Mouse (Mus musculus) megakaryocyte-erythroid progenitor cell, adult 5-6 weeks (primary cell): ENCODE data around the gene 1810055G02Rik. TPM values are rescaled to one million over a fixed set of nuclear protein-coding genes. Genes with fewer than 3 reads are reported as not detected.

ENCODE experiments used
- ATAC-seq: replicated peaks from 2 replicates; pipeline ENCODE4 v1.8.0; 2016; ENCODE audit warnings: mild to moderate bottlenecking, inconsistent platforms; ENCODE audit not compliant: severe bottlenecking, poor library complexity, low FRiP score, low TSS enrichment
- total RNA-seq, 2 experiments: library from RNA; stranded (forward) in 1 of 2; stranded (reverse) in 1 of 2; fragments of 200-1000, 215-1000 nt in 1 of 2; fragments of >200 nt in 1 of 2; fragmentation: Nextera tagmentation in 1 of 2; gene quantifications; 2 replicates each; pipeline ENCODE4 v1.2.3; 2014 to 2017

The 1810055G02Rik gene
- total RNA-seq, 2 experiments from 2014 or later: 3.2 to 24.9 TPM

DNA sequence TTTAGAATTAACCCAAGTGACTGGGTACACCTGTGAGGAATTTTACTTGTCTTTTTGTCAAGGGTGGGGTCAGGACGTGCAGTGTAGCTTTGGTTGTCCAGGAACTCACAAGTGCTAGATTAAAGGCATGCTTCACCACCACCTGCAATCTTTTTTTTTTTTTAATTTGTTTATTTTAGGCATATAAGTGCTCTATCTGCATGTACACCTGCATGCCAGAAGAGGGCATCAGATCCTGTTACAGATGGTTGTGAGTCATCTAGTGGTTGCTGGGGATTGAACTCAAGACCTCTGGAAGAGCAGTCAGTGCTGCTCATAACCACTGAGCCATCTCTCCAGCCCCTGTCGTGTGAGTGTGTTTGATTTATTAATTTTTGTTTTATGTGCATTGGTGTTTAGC is 20.8 kb downstream of the 1810055G02Rik start:
- no peak for ATAC-seq

DNA sequence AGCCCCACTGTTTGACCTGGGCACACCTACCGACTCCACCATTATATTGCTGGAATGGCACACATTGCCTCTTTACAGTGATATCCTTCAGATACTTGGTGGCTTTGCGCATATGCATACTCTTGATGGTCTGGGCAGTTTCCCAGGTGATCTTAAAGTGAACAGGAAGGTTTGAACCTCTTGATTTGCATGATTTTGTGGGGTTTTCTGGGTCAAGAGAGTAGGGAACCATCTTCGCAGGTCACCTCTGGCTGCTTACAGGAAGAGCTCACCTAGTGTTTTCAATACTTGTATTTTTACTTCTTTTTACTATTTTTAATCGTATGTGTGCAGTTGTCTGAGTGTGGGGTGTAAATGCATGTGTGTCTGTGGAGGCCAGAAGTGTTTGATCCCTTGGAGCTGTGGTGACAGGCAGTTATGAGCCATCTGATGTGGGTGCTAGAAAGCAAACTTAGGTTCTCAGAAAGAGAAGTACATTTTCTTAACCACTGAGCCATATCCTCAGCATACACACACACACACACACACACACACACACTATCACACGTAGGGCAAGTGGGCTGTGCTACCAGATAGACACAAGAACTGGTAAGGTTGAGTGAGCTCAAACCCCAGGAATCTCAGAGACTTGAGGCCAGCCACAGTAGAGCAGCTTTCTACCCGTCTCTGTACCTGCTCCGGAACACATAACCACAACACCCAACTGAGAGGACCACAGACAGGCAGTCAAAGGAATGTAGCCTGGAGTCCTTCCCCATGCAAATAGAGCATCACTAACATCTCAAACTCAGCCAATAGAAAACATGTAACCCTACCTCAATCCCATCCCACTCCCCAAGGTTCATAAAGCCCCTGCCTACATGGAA is 22.9 kb downstream of the 1810055G02Rik start:
- no peak for ATAC-seq

DNA sequence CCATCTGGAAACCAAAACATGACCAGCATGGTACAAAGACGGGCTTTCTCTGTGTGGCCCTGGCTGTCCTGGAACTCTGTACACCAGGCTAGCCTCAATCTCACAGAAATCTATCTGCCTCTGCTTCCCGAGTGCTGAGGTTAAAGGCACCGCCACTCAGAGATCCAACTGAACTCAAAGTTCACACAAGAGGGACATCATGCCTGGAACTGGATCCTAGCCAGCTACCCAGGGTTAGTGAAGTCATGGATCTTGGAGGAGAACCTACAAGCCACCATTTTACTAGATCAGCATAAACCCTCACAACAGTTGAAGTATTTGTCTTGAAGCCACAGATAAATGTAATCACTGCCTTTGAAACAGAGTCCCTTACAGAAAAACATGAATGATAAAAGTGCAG is 27.9 kb downstream of the 1810055G02Rik start:
- no peak for ATAC-seq

DNA sequence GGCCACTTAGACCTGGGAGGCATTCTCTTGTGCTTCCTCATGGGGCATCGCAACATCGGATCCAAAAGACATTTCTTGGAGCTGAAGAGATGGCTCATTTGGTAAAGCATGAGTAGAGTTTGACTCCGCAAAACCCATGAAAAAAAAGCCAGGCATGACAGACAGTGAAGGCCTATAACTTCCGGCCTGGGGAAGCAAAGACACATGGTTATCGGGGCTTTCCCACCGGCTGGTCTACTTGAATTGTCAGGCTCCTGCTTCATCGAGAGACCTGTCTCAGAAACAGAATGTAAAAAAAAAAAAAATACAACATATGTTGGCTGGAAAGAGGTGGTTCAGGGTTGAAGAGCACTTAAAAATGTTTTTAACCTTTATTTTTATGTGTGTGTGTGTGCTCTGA is 31.6 kb downstream of the 1810055G02Rik start:
- ATAC-seq: no peak

DNA sequence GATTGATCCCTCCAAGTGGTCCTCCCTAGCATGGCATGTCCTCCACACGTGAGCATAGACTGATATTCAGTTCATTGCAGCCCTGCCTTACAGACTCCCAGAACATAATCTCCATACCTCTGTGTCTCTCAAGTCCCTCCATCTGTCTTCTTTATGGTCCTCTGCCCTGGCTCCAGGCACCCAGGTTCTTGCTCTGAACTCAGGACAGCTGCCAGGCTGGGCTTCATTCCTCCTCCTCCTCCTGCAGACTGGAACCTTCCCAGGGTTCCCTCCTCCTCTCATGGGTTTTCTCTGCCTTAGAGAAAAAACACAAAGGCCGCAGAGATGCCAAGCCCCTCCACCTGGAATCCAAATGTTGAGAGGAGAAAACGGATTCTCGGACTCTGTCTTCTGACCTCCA is 34.6 kb downstream of the 1810055G02Rik start:
- no peak for ATAC-seq

DNA sequence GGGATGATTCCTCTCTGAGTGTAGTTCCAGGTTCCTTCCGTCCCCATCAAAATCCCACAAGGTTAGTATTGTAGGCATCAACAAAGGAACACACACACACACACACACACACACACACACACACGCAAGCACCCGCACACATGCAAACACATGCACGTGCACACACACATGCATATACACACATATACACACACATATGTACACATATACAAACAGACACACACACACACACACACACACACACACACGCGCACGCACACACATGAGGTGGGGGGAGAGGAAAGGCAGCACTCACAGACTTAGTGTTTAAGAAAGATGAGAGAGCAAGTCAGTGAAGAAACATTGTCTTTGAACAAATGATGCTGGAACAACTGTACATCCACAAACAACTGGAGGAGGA is 35.3 kb downstream of the 1810055G02Rik start:
- no peak for ATAC-seq

DNA sequence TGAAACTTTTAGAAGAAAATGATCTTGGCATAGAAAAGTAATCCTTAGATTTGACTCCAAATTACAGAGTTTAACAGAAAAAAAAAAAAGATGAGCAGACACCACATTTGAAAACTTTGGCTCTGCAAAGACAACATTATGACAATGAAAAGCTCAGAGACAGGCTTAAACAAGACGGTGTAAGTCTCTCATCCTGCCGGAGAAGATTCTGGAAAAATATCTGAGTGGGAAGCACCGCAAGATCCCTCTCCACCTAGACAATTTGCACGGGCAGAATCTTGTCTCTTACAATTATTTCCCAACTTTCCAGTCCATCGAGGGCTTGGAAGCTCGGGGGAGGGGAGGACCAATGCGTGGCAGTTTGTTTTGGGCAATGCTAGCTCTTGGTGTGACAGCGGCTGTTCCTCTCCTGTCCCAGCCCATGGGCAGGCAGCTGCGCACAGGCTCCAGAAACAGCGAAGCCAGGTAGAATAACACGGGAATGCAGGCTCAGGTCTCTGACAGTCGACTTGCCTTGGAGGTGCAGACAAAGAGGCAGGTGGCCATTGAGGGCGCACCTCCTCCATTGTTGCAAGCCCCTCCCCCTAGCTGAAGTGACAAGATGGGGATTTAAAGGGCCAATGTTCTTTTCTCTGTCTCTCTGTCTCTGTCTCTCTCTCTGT is 35.9 kb downstream of the 1810055G02Rik start:
- peak; percentile 75 for ATAC-seq

DNA sequence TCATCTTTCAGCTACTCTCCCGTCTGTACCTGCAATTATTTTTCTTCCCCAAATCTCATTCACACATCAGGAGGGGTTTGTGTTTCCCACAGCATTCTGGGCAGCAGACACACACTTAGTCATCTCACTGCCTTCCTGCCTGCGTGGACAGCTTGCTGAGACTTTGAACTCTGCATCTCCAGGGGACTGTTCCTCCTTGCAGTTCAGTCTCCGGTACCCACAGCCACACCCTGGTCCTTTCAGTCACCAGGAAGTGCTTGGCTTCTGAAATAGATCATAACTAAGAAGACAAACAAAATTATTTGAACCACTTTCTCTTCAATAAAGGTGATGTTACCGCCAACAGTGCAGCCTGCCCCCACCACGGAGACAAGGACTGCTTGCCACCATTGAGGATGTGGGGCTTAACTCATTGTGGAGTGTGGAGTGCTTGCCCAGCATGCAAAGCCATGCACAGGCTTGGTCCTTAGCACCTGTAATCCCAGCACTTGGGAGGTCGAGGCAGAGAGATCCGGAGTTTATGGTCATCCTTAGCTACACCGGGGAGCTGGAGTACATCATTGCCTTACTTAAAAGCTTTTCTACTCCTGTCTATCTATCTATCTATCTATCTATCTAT is 44.6 kb downstream of the 1810055G02Rik start:
- no peak for ATAC-seq

DNA sequence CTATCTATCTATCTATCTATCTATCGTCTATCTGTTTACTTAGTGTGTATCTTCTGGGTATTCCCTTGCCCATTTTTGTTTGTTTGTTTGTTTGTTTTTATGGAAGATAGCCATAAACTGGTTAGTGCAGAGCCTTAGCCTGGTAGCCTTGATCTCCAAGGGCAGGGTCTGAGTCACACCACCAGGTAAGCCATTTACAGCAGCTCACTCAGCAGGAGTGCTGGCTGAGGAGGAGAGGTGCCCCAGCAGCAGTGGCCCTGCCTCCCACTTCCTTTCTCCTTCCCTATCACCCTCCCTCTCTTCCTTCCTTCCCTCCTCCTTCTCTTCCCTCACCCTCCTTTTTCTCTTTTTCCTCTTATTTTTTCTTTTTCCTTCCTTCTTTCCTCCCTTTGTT is 45.1 kb downstream of the 1810055G02Rik start:
- ATAC-seq: no peak

DNA sequence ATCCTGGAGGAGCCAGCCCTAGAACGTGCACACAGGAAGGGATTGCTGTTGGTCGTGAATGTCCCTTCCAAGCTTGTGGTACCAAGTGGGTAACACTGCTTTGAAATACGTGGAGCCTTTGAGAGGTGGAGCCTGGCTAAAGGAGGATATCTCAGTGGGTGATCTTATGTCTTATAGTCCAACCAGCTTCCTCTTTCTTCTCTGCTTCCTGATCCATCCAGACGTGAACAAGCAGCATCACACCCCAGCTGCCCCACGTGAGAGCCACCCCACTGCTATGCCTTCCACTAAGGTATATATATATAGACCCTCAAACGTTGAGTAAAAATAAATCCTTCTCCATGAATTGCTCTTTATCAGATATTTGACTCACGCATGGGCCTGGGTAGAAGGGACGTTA is 45.6 kb downstream of the 1810055G02Rik start:
- ATAC-seq: no peak

DNA sequence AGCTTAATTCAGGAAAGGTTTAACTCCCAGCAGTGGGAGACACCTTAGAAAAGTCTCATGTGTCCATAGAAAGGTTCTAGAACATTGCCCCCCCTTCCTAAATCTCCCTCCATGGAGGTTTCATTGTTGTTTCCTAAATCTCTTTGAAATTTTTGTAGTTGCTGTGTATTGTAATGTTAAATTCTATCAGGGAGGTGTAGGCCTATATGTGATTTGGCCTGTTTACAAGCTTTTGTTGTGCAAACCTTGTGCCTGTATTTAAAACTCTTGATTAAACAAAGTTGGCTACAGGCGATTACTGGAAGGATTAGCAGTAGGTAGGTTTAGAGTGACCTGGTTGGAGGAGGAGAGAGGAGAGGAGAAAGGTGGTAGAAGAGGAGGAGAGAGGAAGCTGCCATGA is 49.8 kb downstream of the 1810055G02Rik start:
- ATAC-seq: no peak

DNA sequence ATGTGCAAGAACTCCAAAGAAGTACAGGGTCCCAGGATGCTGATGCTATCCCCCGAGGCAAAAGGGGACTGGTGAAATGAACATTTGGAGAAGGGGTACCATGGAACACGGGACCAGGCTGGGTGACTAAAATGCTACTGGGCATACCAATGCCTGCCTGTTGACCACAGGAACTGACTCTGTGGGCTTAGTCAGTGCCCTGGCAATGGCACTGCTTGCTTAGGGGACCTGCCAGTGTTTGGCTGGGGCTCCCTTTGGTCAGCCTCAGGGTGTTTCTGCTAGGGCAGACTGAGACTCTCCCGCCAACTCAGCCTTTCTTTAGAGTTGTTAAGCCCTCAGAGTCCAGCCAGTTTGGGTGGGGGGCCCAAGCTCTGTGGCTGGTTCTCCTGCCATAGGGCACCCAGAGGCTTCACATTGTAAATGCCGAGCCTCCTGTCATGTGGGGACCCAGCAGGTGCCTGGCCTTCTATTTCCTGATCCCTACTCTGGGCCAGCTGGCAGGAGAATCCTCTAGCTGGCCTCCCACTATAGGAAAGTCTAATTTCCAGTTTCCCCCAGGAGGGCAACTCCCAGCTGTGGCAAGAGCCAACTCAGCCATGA is 57.2 kb downstream of the 1810055G02Rik start:
- ATAC-seq: no peak

DNA sequence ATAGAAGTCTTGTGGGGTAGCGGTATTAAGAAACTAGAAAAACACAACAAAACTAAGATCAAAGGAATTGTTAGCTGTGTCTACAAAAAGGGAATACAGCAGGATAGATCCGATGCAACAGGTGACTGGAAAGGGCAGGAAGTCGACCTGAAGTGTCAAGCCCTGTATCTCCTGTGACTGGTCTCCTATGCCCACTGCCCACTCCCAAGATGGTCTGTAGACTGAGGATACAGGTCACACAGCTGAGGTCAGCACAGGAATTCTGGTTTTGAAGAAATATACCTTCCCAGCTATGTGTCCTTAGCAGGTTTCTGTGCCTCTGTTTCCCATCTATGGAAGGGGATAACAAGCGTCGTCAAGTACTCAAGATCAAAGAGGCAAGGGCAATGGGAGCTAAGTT is 58.3 kb downstream of the 1810055G02Rik start:
- ATAC-seq: no peak

DNA sequence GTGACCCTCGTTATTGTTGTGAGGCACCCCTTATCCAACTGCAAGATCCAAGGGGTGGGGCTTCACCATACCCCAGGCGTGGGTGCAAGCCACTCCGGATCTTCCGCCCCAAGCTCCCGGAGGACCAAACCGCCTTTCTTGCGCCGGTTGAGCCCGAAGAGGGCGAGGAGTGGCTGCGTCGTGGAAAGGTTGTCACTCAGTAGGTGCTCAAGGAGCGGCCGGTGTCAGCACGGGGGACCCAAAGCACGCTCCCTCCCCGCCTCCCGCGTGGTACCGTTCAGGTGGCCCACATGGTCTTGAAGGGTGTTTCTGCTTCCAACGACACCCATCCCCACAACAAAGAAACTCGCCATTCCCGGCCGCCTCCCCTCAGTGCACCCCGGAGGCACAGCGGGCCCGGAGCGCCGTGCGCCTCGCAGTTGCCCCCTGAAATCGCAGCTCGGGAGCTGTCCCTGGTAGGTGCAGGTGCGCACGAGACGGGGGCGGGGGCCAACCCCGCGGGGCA is 59.2 kb downstream of the 1810055G02Rik start, which contains the start of gene Kmt5b:
Kmt5b (plus strand) TSS at position 146 of the 505 bp plus-strand sequence.
- peak; percentile 18; the same call in 1 of the 2 replicates for ATAC-seq

Other genes starting within 250 kb of the 1810055G02Rik start
- 91.4 and 100 TPM in 2 replicates for gene Ppp6r3, start 132.5 kb upstream of the 1810055G02Rik start, total RNA-seq (2014; fragmentation: Nextera tagmentation)
- 90.3 and 96.6 TPM in 2 replicates for gene Ppp6r3, start 132.5 kb upstream of the 1810055G02Rik start, total RNA-seq (2017)
- 7.9 and 10.2 TPM in 2 replicates for gene Lrp5, start 21.7 kb upstream of the 1810055G02Rik start, total RNA-seq (2014; fragmentation: Nextera tagmentation)
- gene Lrp5, start 21.7 kb upstream of the 1810055G02Rik start, total RNA-seq (2017): 4.3 and 5.4 TPM in 2 replicates
- 24.8 and 32.9 TPM in 2 replicates for gene Kmt5b, start 59.1 kb downstream of the 1810055G02Rik start, total RNA-seq (2014; fragmentation: Nextera tagmentation)
- gene Kmt5b, start 59.1 kb downstream of the 1810055G02Rik start, total RNA-seq (2017): 39.8 and 39.9 TPM in 2 replicates
- gene Chka, start 143.5 kb downstream of the 1810055G02Rik start, total RNA-seq (2014; fragmentation: Nextera tagmentation): 23.0 and 23.5 TPM in 2 replicates
- 22.5 and 26.0 TPM in 2 replicates for gene Chka, start 143.5 kb downstream of the 1810055G02Rik start, total RNA-seq (2017)
- gene Tcirg1, start 198.8 kb downstream of the 1810055G02Rik start, total RNA-seq (2014; fragmentation: Nextera tagmentation): 27.6 and 37.7 TPM in 2 replicates
- gene Tcirg1, start 198.8 kb downstream of the 1810055G02Rik start, total RNA-seq (2017): 6.7 and 44.0 TPM in 2 replicates
- gene Ndufs8, start 204.5 kb downstream of the 1810055G02Rik start, total RNA-seq (2014; fragmentation: Nextera tagmentation): 175 and 218 TPM in 2 replicates
- gene Ndufs8, start 204.5 kb downstream of the 1810055G02Rik start, total RNA-seq (2017): 54.3 and 59.0 TPM in 2 replicates
- gene Aldh3b1, start 221.5 kb downstream of the 1810055G02Rik start, total RNA-seq (2014; fragmentation: Nextera tagmentation): 3.9 TPM in 1 of 2 replicates, not detected in the other
- not detected in 2 replicates for gene Aldh3b1, start 221.5 kb downstream of the 1810055G02Rik start, total RNA-seq (2017)
- gene Unc93b1, start 226.9 kb downstream of the 1810055G02Rik start, total RNA-seq (2014; fragmentation: Nextera tagmentation): 9.1 and 10.4 TPM in 2 replicates
- gene Unc93b1, start 226.9 kb downstream of the 1810055G02Rik start, total RNA-seq (2017): 3.9 and 16.4 TPM in 2 replicates